Mouse (Mus musculus) forebrain, embryonic 11.5 days (tissue): ENCODE results near the gene Krtap6-2. TPM values are rescaled to one million over a fixed set of nuclear protein-coding genes. Genes with fewer than 3 reads are reported as not detected.

Source experiments
- polyA plus RNA-seq: library from polyadenylated mRNA; unstranded; fragments of >200 nt; fragmentation: Nextera tagmentation; extraction: Ambion mirVana; gene quantifications from 2 replicates; pipeline ENCODE4 v1.2.1, GENCODE M21; 2014

Krtap6-2 gene
- polyA plus RNA-seq, 1 experiment from 2014 or later: not detected

Other genes starting within 250 kb of the Krtap6-2 start
- not detected in 2 replicates for gene 1110057P08Rik, start 245.4 kb downstream of the Krtap6-2 start, polyA plus RNA-seq
- gene Krtap20-2, start 214.2 kb downstream of the Krtap6-2 start, polyA plus RNA-seq: not detected in 2 replicates
- gene Krtap21-1, start 16.2 kb downstream of the Krtap6-2 start, polyA plus RNA-seq: not detected in 2 replicates
- not detected in 2 replicates for gene Krtap8-1, start 67.8 kb upstream of the Krtap6-2 start, polyA plus RNA-seq
- not detected in 2 replicates for gene Krtap7-1, start 88.2 kb upstream of the Krtap6-2 start, polyA plus RNA-seq
- gene Krtap11-1, start 151.1 kb upstream of the Krtap6-2 start, polyA plus RNA-seq: not detected in 2 replicates